Mouse (Mus musculus): ENCODE measurements around the gene Ntf3.

GRCm38 (mm10) chr6:126118247-126118646 lies 48.5 kb downstream of the Ntf3 start:
- no peak for TF ChIP-seq CTCF (IDR thresholded peaks at IDR 0.05; ENCODE audit: control insufficient read depth, insufficient read depth, low read length)
- no peak for TF ChIP-seq POLR2A (IDR thresholded peaks at IDR 0.05; ENCODE audit: borderline replicate concordance, control insufficient read depth, low read depth, low read length)

Data from bone marrow, adult 2 months (tissue).